Mouse (Mus musculus) intestine, embryonic 15.5 days (tissue): ENCODE results near the gene Capn7. TPM values are rescaled to one million over a fixed set of nuclear protein-coding genes. Genes with fewer than 3 reads are reported as not detected.

ENCODE experiments used
- ATAC-seq: fragments of 200-750 bp; cut with Nextera tagmentation; 2 replicates; pipeline ENCODE4 v1.8.0; 2017; ENCODE audit warnings: moderate TSS enrichment, moderate library complexity
- H3K27ac ChIP-seq: fragments of 300-500 bp; sonication (generic); 2 replicates; pipeline ENCODE4 v1.5.1; 2015; ENCODE audit warnings: mild to moderate bottlenecking, inconsistent platforms
- H3K27me3 ChIP-seq: fragments of 300-500 bp; sonication (generic); replicated peaks from 2 replicates; pipeline ENCODE4 v1.6.1; 2015; ENCODE audit warnings: inconsistent platforms
- H3K36me3 ChIP-seq: fragments of 300-500 bp; sonication (generic); 2 replicates; pipeline ENCODE4 v1.6.1; 2015; ENCODE audit warnings: inconsistent platforms
- H3K4me1 ChIP-seq: fragments of 300-500 bp; sonication (generic); replicated peaks from 2 replicates; pipeline ENCODE4 v1.6.1; 2015; ENCODE audit warnings: inconsistent platforms
- H3K4me2 ChIP-seq: fragments of 300-500 bp; sonication (generic); replicated peaks from 2 replicates; pipeline ENCODE4 v1.6.1; 2015; ENCODE audit warnings: mild to moderate bottlenecking, inconsistent platforms
- H3K4me3 ChIP-seq: fragments of 300-500 bp; sonication (generic); replicated peaks from 2 replicates; pipeline ENCODE4 v1.5.1; 2015; ENCODE audit warnings: inconsistent platforms
- H3K9ac ChIP-seq: fragments of 300-500 bp; sonication (generic); 2 replicates; pipeline ENCODE4 v1.6.1; 2015; ENCODE audit warnings: inconsistent platforms
- H3K9me3 ChIP-seq: fragments of 300-500 bp; sonication (generic); 2 replicates; pipeline ENCODE4 v1.6.1; 2016; ENCODE audit warnings: inconsistent platforms
- WGBS: fragments of 180-500 bp; shearing (Covaris S2); methylation state at CpG from one replicate; pipeline ENCODE4 v1.1.7; 2015; 5-methylcytosine and 5-hydroxymethylcytosine counted together
- polyA plus RNA-seq: library from polyadenylated mRNA; unstranded; fragments of >200 nt; fragmentation: Nextera tagmentation; extraction: Ambion mirVana; gene quantifications from 2 replicates; pipeline ENCODE4 v1.2.1, GENCODE M21; 2015

Capn7 gene
- polyA plus RNA-seq, 1 experiment from 2014 or later, result 36.5 TPM

DNA sequence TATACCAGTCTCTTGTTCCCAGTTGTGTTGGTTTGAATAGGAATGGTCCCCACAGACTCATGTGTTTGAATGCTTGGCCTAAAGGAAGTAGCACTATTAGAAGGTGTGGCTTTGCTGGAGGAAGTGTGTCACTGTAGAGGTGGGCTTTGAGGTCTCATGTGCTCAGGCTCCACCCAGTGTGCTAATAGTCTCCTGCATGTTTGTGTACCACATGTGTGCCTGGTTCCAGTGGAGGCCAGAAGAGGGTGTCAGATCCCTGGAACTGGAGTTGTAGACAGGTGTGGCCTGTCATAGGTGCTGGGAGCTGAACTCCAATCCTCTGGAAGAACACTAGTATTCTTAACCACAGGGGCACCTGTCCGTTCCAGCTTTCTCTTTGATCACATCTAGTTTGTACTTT is 9.2 kb upstream of the Capn7 start:
- Histone ChIP-seq H3K27me3 (no peaks in the 10 kb centered on the region; the same call in 1 of the 2 replicates), H3K27ac (no peak overlapping the region), H3K4me2 (no peak overlapping the region), H3K9ac (no peak overlapping the region), H3K9me3 (no peaks in the 10 kb centered on the region), H3K36me3 (no peaks in the 10 kb centered on the region), H3K4me1 (no peaks in the 10 kb centered on the region), H3K4me3 (no peak overlapping the region)
- whole genome bisulfite sequencing, result 90% methylated on average over 1 of the region's 1 CpGs
- no peak for ATAC-seq

DNA sequence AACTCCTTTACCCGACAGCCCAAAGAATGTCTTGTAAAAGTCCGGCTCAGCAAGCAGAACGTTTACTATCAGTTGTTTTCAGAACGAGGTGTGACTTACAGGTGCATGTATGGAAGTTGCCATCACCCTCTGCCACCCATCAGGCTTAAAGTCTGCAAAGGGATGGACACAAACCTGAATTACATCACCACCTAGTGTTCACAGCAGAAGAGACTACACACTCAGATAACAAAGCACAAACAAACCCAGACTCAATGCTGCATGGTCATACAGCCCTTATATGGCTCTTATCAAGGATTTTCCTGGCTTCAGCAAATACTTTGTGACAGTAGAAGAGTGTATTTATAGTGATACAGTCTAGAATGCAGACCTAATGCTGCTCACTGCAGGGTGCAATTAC is 8.8 kb upstream of the Capn7 start:
- no peak overlapping the region for H3K4me2 ChIP-seq
- H3K9me3 ChIP-seq, result no peaks in the 10 kb centered on the region
- H3K27ac ChIP-seq, result no peak overlapping the region
- H3K4me3 ChIP-seq, result no peak overlapping the region
- ATAC-seq, result no peak
- H3K27me3 ChIP-seq, result no peaks in the 10 kb centered on the region; the same call in 1 of the 2 replicates
- H3K36me3 ChIP-seq, result no peaks in the 10 kb centered on the region
- H3K4me1 ChIP-seq, result no peaks in the 10 kb centered on the region
- no peak overlapping the region for H3K9ac ChIP-seq
- 74% methylated on average over 4 of the region's 4 CpGs for WGBS

DNA sequence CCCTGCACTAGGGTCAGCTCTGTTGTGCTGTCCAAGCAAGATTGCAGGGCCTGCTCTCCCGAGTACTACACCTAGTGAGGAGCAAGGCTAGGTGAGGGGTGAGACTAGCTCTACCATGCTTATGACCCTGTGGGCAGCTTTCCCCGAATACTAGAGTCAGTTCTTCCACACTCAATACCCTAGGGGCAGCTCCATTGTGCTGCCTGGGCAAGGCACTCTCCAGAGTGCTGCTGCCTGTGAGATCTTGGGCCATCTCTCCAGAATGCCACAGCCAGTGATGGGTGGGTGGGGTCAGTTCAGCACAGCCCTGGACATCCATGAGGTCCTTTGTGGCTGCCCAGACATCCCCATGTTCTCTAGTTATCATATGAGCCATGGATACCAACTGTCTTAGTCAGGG is 6.7 kb upstream of the Capn7 start:
- no peak for ATAC-seq
- Histone ChIP-seq H3K4me2 (no peak overlapping the region), H3K36me3 (no peaks in the 10 kb centered on the region), H3K9me3 (no peaks in the 10 kb centered on the region), H3K9ac (no peak overlapping the region), H3K4me3 (no peak overlapping the region), H3K4me1 (no peaks in the 10 kb centered on the region), H3K27ac (no peak overlapping the region), H3K27me3 (no peaks in the 10 kb centered on the region; the same call in 1 of the 2 replicates)
- WGBS, result 48% methylated on average over 2 of the region's 2 CpGs

DNA sequence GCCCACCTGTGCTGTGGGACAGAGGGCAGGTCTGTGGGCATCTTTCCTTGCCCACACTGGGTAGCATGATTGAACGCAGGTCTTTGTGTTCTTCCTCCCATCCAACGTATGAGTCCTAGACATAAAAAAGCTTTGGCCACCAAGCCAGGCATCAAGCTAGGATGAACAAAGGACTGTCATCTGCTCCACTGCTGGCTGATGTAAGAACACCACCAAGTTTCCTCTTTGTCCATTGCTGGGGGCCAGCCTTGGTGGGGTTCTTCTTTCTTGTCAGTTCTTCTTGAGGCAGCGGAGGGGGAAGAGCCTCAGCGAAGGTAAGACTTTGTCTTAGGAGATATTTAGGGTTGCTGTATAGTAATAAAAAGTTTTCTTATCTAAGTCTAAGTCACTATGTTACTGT is 5.5 kb upstream of the Capn7 start:
- H3K27me3 ChIP-seq, result no peaks in the 10 kb centered on the region; the same call in 1 of the 2 replicates
- no peaks in the 10 kb centered on the region for H3K9me3 ChIP-seq
- H3K27ac ChIP-seq, result no peak overlapping the region
- H3K4me2 ChIP-seq, result no peak overlapping the region
- no peak for ATAC-seq
- H3K36me3 ChIP-seq, result no peaks in the 10 kb centered on the region
- 67% methylated on average over 4 of the region's 4 CpGs for WGBS
- no peak overlapping the region for H3K4me3 ChIP-seq
- H3K9ac ChIP-seq, result no peak overlapping the region
- H3K4me1 ChIP-seq, result no peaks in the 10 kb centered on the region

DNA sequence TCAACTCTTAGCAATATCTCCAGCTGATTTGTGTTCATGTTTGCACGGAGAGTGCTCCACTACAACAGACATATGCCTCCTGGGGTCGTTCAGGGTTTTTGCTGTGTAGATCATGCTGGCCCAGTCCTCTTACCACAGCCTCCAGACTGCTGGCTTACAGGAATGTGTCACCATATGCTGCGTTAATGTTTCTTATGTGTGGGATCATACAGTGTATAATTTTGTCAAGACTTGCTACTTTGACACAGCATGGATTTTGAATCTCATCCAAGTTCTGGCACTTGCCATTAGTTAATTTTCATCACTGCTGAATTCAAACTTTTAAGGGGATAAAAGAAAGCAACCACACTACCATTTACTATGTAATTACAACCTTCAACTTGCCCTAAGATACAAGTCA is 673 bp upstream of the Capn7 start:
- 53% methylated on average over 3 of the region's 3 CpGs for WGBS
- H3K9ac ChIP-seq, result no peak overlapping the region
- no peak for ATAC-seq

DNA sequence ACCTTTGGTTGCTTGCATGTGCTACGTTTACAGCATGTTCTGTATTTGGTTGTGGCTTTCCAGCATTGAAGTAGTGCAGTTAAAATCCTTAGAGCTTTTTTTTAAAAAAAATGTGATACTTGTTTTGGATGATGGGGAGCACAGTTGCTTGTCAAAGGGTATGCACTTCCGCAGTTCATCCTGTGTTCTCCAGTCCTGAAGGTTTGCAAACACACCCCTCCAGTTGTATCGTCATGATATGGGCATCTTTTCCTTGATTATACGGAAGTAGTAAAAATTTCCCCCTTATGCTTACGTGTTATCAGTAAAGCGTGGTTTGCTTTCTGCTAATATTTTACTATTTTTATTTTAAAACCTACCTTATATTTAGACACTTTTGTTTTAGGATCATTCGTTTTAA is 968 bp downstream of the Capn7 start:
- Histone ChIP-seq H3K36me3 (no peaks in the 10 kb centered on the region), H3K9me3 (no peaks in the 10 kb centered on the region), H3K27me3 (no peaks in the 10 kb centered on the region), H3K27ac (no peak overlapping the region), H3K4me2 (peak overlapping the region; percentile 70), H3K9ac (peak overlapping the region; percentile 95), H3K4me1 (0 out of 2 replicates have a peak, but pooled peaks cover 5% of the 10 kb centered on the region), H3K4me3 (peak overlapping the region; percentile 95)
- ATAC-seq, result no peak
- 26% methylated on average over 7 of the region's 7 CpGs for WGBS

More for the DNA sequence above, 673 bp upstream of the Capn7 start:
- Histone ChIP-seq H3K4me1 (0 out of 2 replicates have a peak, but pooled peaks cover 5% of the 10 kb centered on the region), H3K36me3 (no peaks in the 10 kb centered on the region), H3K27me3 (no peaks in the 10 kb centered on the region), H3K27ac (no peak overlapping the region), H3K4me3 (peak overlapping the region; percentile 95), H3K4me2 (peak overlapping the region; percentile 70), H3K9me3 (no peaks in the 10 kb centered on the region)

DNA sequence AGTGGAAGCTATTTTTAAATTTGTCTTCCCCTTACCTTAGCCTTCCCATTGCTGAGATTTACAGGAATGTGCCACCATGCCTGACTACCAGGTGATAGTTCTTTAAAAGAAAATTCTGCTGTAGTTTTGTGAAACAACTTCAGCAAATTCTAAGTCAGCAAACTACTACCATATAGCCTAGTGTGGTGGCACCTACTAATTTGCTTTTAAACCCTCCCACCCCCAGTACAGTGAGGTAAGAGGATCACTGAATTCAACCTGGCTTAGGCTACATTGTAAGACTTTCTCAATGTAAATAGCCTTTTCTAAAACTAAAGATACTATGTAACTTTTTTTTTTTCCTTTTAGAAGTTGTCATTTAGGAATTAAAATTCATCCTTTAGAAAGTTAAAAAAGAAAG is 1.5 kb downstream of the Capn7 start:
- ATAC-seq, result no peak
- Histone ChIP-seq H3K9me3 (no peaks in the 10 kb centered on the region), H3K27me3 (no peaks in the 10 kb centered on the region), H3K36me3 (no peaks in the 10 kb centered on the region), H3K4me2 (peak overlapping the region; percentile 70), H3K9ac (no peak overlapping the region), H3K4me1 (0 out of 2 replicates have a peak, but pooled peaks cover 5% of the 10 kb centered on the region), H3K4me3 (peak overlapping the region; percentile 95), H3K27ac (no peak overlapping the region)

DNA sequence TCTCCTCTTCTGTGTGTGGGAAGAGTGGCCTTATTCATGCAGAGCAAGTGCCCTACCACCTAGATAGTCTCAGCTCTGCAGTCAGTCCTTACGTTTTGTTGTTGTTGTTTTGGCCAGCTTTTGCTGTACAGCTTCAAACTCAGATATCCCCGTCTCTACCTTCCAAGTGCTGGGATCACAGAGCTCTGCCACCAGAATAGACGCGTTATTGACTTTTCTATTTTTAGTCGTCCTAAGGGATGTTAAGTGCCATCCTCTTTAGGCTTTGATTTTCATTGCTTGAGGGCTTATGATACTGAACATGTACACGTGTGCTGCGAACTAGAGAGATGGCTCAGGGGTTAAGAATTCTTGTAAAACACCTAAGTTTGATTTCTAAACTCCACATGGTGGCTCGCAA is 6.8 kb downstream of the Capn7 start:
- no peaks in the 10 kb centered on the region for H3K27me3 ChIP-seq
- WGBS, result 85% methylated on average over 8 of the region's 8 CpGs
- H3K27ac ChIP-seq, result no peak overlapping the region
- H3K9ac ChIP-seq, result no peak overlapping the region
- no peak overlapping the region for H3K4me3 ChIP-seq
- ATAC-seq, result no peak
- H3K4me1 ChIP-seq, result 0 out of 2 replicates have a peak, but pooled peaks cover 2% of the 10 kb centered on the region
- H3K4me2 ChIP-seq, result no peak overlapping the region
- no peaks in the 10 kb centered on the region for H3K9me3 ChIP-seq
- H3K36me3 ChIP-seq, result peaks cover 4% of the 10 kb centered on the region; the same call in 1 of the 2 replicates

DNA sequence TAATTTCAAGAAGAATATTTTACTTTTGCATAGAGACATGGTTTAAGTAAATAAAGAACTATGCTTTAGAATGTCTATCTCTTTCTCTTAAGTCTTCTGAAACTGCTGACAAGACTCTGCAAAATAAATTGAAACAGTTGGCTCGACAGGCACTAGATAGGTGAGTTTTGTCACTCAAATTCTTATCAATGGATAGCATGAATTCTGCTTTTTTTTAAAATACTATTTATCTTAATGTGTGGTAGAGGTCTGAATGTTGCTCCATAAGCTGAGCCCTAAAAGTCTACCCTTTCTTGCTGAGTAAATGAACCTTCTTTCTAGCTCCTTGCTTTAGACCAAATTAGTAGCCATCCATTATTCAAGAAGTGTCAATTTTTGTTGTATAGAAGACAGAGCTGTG is 8.9 kb downstream of the Capn7 start:
- no peaks in the 10 kb centered on the region for H3K9me3 ChIP-seq
- no peak overlapping the region for H3K4me2 ChIP-seq
- no peaks in the 10 kb centered on the region for H3K4me1 ChIP-seq
- no peak overlapping the region for H3K9ac ChIP-seq
- no peak for ATAC-seq
- 82% methylated on average over 1 of the region's 1 CpGs for WGBS
- no peaks in the 10 kb centered on the region for H3K27me3 ChIP-seq
- no peak overlapping the region for H3K4me3 ChIP-seq
- no peak overlapping the region for H3K27ac ChIP-seq
- peaks cover 9% of the 10 kb centered on the region; the same call in 1 of the 2 replicates for H3K36me3 ChIP-seq

DNA sequence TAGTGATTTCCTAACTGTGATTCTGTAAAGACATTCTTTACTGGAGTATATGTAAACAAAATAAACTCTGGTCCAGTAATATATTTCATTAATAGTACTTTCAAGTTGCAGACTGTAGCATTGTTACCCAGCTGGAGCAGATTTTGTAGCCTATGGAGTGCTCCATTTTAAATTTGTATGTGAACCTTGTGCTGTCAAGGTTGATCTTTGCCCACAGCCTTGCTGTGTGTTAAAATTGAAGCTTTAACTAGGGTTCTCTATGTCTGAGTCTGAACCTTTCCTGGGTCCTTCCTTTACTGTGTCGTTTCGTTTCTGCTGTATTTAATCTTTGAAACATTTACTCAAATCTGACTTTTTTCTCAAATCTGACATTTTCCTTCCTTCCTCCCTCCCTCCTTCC is 25.8 kb downstream of the Capn7 start:
- Histone ChIP-seq H3K9ac (no peak overlapping the region), H3K27me3 (no peaks in the 10 kb centered on the region), H3K9me3 (no peaks in the 10 kb centered on the region), H3K36me3 (peaks cover 14% of the 10 kb centered on the region), H3K4me3 (no peak overlapping the region), H3K4me1 (no peaks in the 10 kb centered on the region), H3K27ac (no peak overlapping the region), H3K4me2 (no peak overlapping the region)
- 91% methylated on average over 2 of the region's 2 CpGs for WGBS
- no peak for ATAC-seq

DNA sequence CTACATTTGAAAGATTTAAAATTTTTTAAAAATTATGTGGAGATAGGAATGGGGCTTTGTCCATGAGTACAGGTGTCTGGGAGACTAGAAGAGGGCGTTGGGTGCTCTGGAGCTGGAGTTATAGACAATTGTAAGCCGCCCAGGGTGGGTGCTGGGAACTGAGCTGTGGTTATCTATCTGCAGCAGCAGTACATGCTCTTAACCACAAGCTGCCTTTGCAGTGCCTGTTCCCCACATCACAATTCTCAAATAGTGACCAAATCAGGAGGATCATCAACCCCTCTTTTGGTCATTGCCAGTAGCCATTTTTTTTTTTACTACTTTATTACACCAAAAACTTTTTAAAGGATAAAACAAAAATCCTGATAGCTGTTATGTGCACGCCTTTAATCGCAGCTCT is 28.2 kb downstream of the Capn7 start:
- no peak for ATAC-seq
- WGBS, result 92% methylated on average over 4 of the region's 4 CpGs
- no peaks in the 10 kb centered on the region for H3K4me1 ChIP-seq
- peaks cover 14% of the 10 kb centered on the region for H3K36me3 ChIP-seq
- no peak overlapping the region for H3K27ac ChIP-seq
- no peaks in the 10 kb centered on the region for H3K27me3 ChIP-seq
- no peak overlapping the region for H3K4me3 ChIP-seq
- no peaks in the 10 kb centered on the region for H3K9me3 ChIP-seq
- H3K9ac ChIP-seq, result no peak overlapping the region
- H3K4me2 ChIP-seq, result no peak overlapping the region

DNA sequence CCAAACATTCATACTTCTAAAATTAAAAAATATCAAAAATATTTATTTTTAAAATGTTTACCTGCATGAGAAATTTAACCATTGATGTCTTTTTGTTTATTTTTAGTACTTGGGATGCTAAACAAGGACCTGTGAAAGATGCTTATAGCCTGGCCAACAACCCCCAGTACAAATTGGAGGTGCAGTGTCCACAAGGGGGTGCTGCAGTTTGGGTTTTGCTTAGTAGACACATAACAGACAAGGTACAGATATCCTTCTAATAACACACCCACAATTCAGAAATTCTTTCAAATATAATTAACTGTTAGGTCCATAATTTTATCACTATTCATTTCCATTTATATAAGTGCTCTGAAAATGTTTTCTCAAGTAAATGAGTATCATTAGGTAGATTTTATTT is 28.9 kb downstream of the Capn7 start:
- H3K36me3 ChIP-seq, result peaks cover 14% of the 10 kb centered on the region
- no peak overlapping the region for H3K9ac ChIP-seq
- no peak for ATAC-seq
- H3K4me3 ChIP-seq, result no peak overlapping the region
- no peaks in the 10 kb centered on the region for H3K27me3 ChIP-seq
- no peak overlapping the region for H3K4me2 ChIP-seq
- H3K27ac ChIP-seq, result no peak overlapping the region
- H3K4me1 ChIP-seq, result no peaks in the 10 kb centered on the region
- H3K9me3 ChIP-seq, result no peaks in the 10 kb centered on the region

DNA sequence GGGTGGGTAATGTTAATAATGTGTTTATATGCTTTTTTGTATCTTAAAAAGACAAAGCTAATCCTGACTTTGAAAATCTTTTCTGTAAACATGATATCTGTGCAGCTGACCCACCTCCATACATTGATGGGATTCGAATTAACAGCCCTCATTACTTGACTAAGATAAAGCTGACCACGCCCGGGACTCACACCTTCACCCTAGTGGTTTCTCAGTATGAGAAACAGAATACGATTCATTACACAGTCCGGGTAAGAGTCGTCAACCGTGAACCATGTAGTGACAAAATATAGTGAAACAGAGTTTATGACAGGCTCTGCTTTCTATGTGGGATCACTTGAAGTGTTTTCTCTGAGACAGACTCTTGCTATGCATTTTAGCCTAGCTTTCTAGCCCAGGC is 31.5 kb downstream of the Capn7 start:
- Histone ChIP-seq H3K4me2 (no peak overlapping the region), H3K9me3 (no peaks in the 10 kb centered on the region), H3K27me3 (no peaks in the 10 kb centered on the region), H3K27ac (no peak overlapping the region), H3K9ac (no peak overlapping the region), H3K36me3 (peaks cover 16% of the 10 kb centered on the region), H3K4me3 (no peak overlapping the region), H3K4me1 (no peaks in the 10 kb centered on the region)
- ATAC-seq, result no peak
- 91% methylated on average over 7 of the region's 7 CpGs for WGBS
